Mouse (Mus musculus): ENCODE measurements around the gene A630001G21Rik.

A630001G21Rik gene

DNA sequence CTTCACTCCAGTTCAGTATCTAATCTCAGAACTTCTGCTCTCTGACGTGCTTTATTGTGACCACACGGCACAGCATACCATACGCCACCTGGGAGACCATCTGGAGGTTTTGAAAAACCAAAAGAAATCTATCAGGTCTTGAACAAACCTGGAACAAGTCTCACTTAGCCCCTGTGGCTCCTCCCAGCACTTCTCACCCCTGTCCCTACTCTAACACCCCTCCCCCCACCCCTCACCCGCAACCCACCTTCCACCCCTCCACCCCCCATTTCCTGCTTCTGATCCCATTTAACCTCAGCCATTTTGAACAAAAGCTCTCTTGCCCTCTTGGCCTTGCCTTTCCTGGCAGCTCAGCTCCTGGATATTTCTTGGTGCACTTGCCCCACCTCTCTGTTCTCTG, 98.2 kb downstream of the A630001G21Rik start:
- no peak for TF ChIP-seq GATA4 (IDR thresholded peaks at IDR 0.05; ENCODE audit: insufficient replicate concordance, low read length)

Data from liver, adult (tissue).